Mouse (Mus musculus): ENCODE results near the gene Hs3st2.

DNA sequence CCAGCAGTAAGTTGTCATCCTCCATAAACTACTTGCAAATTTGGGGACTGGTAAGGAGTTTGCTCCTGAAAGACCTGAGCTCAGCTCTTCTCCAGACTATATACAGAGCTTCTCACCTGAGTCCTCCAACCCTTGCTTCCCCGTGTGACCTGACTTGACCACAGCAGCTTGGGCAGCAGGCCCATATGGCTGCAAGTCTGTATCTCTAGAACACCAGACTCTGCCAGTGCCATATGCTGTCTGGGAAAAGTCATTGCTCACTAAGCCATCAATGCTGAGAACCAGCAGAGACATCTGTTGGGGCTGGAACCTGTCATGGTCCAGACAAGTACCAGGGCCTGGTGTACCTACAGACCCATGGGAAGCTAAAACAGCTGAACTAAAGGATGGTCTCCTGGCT lies 73.5 kb downstream of the Hs3st2 start:
- TF ChIP-seq POLR2A (IDR thresholded peaks at IDR 0.05; ENCODE audit: extremely low read depth, insufficient read depth, low read length) (no peak), CTCF (IDR thresholded peaks at IDR 0.05; ENCODE audit: extremely low read depth, insufficient read depth, low read length) (no peak)
